Mouse (Mus musculus) cerebellum, adult (tissue): ENCODE results near the gene Il18bp.

Source experiments
- ATAC-seq: cut with Nextera tagmentation; 2 replicates; pipeline ENCODE4 v1.9.2; 2017; ENCODE audit warnings: mild to moderate bottlenecking, moderate library complexity, mixed read lengths; ENCODE audit not compliant: insufficient number of reproducible peaks, low FRiP score, low TSS enrichment

Gene Il18bp

GRCm38 (mm10) chr7:102011855-102012254, 6.6 kb downstream of the Il18bp start:
- ATAC-seq, result no peak

GRCm38 (mm10) chr7:102006520-102006919, 12.0 kb downstream of the Il18bp start:
- ATAC-seq, result no peak

GRCm38 (mm10) chr7:102000921-102001630, 17.4 kb downstream of the Il18bp start:
- no peak for ATAC-seq

- ATAC-seq, result no peak
These were observed 18.2 kb downstream of the Il18bp start for GRCm38 (mm10) chr7:102000296-102000695.

GRCm38 (mm10) chr7:101999461-102000151, 18.9 kb downstream of the Il18bp start:
- peak; percentile 78 for ATAC-seq

- ATAC-seq, result peak; percentile 51
These were observed 20.1 kb downstream of the Il18bp start for GRCm38 (mm10) chr7:101998194-101998927.

GRCm38 (mm10) chr7:101994241-101994640, 24.2 kb downstream of the Il18bp start:
- no peak for ATAC-seq

- no peak for ATAC-seq
These were observed 33.4 kb downstream of the Il18bp start for GRCm38 (mm10) chr7:101985081-101985480.

GRCm38 (mm10) chr7:101982735-101983134, 35.8 kb downstream of the Il18bp start:
- ATAC-seq, result no peak

- ATAC-seq, result no peak
These were observed 44.0 kb downstream of the Il18bp start for GRCm38 (mm10) chr7:101974505-101974904.

- ATAC-seq, result no peak
These were observed 44.8 kb downstream of the Il18bp start for GRCm38 (mm10) chr7:101973730-101974129.

- ATAC-seq, result no peak
These were observed 46.8 kb downstream of the Il18bp start for GRCm38 (mm10) chr7:101971721-101972120.

- ATAC-seq, result peak; percentile 53
These were observed 47.5 kb downstream of the Il18bp start for GRCm38 (mm10) chr7:101970821-101971461.

- no peak for ATAC-seq
These were observed 48.1 kb downstream of the Il18bp start for GRCm38 (mm10) chr7:101970429-101970775.

- peak; percentile 79 for ATAC-seq
These were observed 48.6 kb downstream of the Il18bp start for GRCm38 (mm10) chr7:101969694-101970428.

- no peak for ATAC-seq
These were observed 49.7 kb downstream of the Il18bp start for GRCm38 (mm10) chr7:101968751-101969150.

GRCm38 (mm10) chr7:101967256-101967655, 51.2 kb downstream of the Il18bp start:
- no peak for ATAC-seq

GRCm38 (mm10) chr7:101965606-101966005, 52.9 kb downstream of the Il18bp start:
- no peak for ATAC-seq
